Comparison of ENCODE assay signal across 50 mouse cellular contexts in the genomic region with DNA sequence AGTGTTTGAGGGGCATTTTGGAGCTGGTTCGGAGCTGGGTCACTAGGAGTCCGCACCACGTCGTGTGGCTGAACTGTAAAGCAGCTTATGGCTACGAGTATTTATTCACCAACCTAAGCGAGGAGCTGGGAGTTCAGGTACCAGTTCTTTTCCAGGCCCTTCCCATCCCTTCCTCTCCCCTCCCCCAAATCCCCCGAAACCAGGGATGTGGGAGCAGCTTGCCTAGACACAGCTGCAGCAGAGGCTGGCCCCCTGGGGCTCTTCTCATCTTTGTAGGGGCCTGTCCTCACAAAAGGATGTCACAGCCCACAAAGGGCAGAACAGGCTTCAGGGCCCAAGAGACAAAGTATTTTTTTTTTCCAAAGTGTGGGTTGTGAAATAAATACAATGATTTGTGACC. TPM values are rescaled to one million over a fixed set of nuclear protein-coding genes. Genes with fewer than 3 reads are reported as not detected.
"Had no signal": no experiment of that assay in that cellular context is flagged by ENCODE, and none has a peak within 500 bp of the region (broad histone marks: within the 10 kb centered on the region; RNA-seq: fewer than 3 reads in every experiment).

No protein-coding gene starts in this region.

- H3K9me3 ChIP-seq: heart, embryonic 12.5 days; heart, embryonic 13.5 days; heart, embryonic 15.5 days; hindbrain, embryonic 10.5 days; hindbrain, embryonic 12.5 days; hindbrain, embryonic 13.5 days; hindbrain, embryonic 15.5 days; intestine, embryonic 15.5 days; kidney, embryonic 15.5 days had no signal

- H3K9ac ChIP-seq: heart, embryonic 12.5 days; heart, embryonic 13.5 days; heart, embryonic 15.5 days; hindbrain, embryonic 12.5 days; hindbrain, embryonic 13.5 days; hindbrain, embryonic 14.5 days; hindbrain, embryonic 15.5 days; intestine, embryonic 15.5 days; kidney, embryonic 15.5 days had no signal

- ATAC-seq: hindbrain, embryonic 16.5 days; hindbrain, postnatal 0 days; inflammation-experienced regulatory T-cells, adult 6 months; intestine, embryonic 15.5 days; intestine, embryonic 16.5 days; intestine, postnatal 0 days had no signal

- H3K4me3 ChIP-seq: heart, embryonic 12.5 days; heart, embryonic 13.5 days; heart, embryonic 15.5 days; hindbrain, embryonic 10.5 days; hindbrain, embryonic 12.5 days; hindbrain, embryonic 13.5 days; hindbrain, embryonic 15.5 days; intestine, embryonic 15.5 days; kidney, embryonic 15.5 days; layer of hippocampus, adult 2 months; left cerebral cortex, adult 2 months had no signal

- H3K4me1 ChIP-seq: heart, embryonic 12.5 days; heart, embryonic 13.5 days; heart, embryonic 15.5 days; hindbrain, embryonic 12.5 days; hindbrain, embryonic 15.5 days; intestine, embryonic 15.5 days had no signal

- H3K27ac ChIP-seq: heart, embryonic 13.5 days; heart, embryonic 15.5 days; hindbrain, embryonic 10.5 days; hindbrain, embryonic 12.5 days; hindbrain, embryonic 13.5 days; hindbrain, embryonic 14.5 days; hindbrain, embryonic 15.5 days; hindbrain, postnatal 0 days; intestine, embryonic 15.5 days; kidney, embryonic 15.5 days; kidney, postnatal 0 days; layer of hippocampus, adult 2 months; left cerebral cortex, adult 2 months had no signal

- DNase-seq: heart, postnatal 10 days; heart, postnatal 14 days; heart, postnatal 4 days; kidney, adult 11 months; kidney, adult 18-20 months; kidney, adult 2 months; kidney, adult 8-10 months; kidney, adult 9 months; kidney, postnatal 10 days; kidney, postnatal 14 days; kidney, postnatal 25 days; kidney, postnatal 36 days; kidney, postnatal 4 days; layer of hippocampus, adult 9-11 months; layer of hippocampus, postnatal 36 days had no signal

- H3K4me2 ChIP-seq: heart, embryonic 11.5 days; heart, embryonic 12.5 days; heart, embryonic 13.5 days; heart, embryonic 15.5 days; hindbrain, embryonic 12.5 days; hindbrain, embryonic 13.5 days; hindbrain, embryonic 14.5 days; hindbrain, embryonic 15.5 days; intestine, embryonic 15.5 days; kidney, embryonic 15.5 days had no signal

- H3K27me3 ChIP-seq: heart, embryonic 12.5 days; heart, embryonic 13.5 days; heart, embryonic 15.5 days; hindbrain, embryonic 12.5 days; hindbrain, embryonic 13.5 days; hindbrain, embryonic 15.5 days; intestine, embryonic 15.5 days; kidney, embryonic 15.5 days had no signal

- H3K36me3 ChIP-seq: intestine, embryonic 15.5 days had no signal

RNA-seq across cellular contexts. Expression of a gene that starts 15.5 kb away (rescaled TPM):
- total RNA-seq: heart, postnatal 4 days; hematopoietic stem cell, adult 5-6 weeks had no signal
- polyA plus RNA-seq: heart, embryonic 11.5 days; heart, embryonic 12.5 days; heart, embryonic 13.5 days; heart, embryonic 14.5 days; inflammation-experienced regulatory T-cells, adult 6 months; intestine, embryonic 14.5 days; intestine, embryonic 15.5 days; kidney, embryonic 14.5 days; kidney, embryonic 15.5 days; large intestine, adult 2 months had no signal

RNA-seq across cellular contexts. Expression of a gene that starts 40.9 kb away (rescaled TPM):
- total RNA-seq: heart, postnatal 10 days; heart, postnatal 14 days; heart, postnatal 25 days; heart, postnatal 4 days; hematopoietic stem cell, adult 5-6 weeks; hindbrain, postnatal 0 days; layer of hippocampus, adult 18-20 months; layer of hippocampus, adult 2 months; layer of hippocampus, adult 8-10 months; layer of hippocampus, postnatal 10 days; layer of hippocampus, postnatal 14 days; layer of hippocampus, postnatal 25 days; layer of hippocampus, postnatal 36 days; left cerebral cortex, adult 18-20 months; left cerebral cortex, adult 2 months; left cerebral cortex, adult 8-10 months had no signal
- polyA plus RNA-seq: heart, embryonic 11.5 days; heart, embryonic 12.5 days; heart, embryonic 13.5 days; heart, embryonic 14.5 days; heart, embryonic 15.5 days; heart, embryonic 16.5 days; heart, postnatal 0 days; hindbrain, embryonic 10.5 days; hindbrain, embryonic 12.5 days; hindbrain, embryonic 13.5 days; hindbrain, embryonic 14.5 days; hindbrain, embryonic 15.5 days; hindbrain, postnatal 0 days; inflammation-experienced regulatory T-cells, adult 6 months; intestine, embryonic 14.5 days; intestine, embryonic 15.5 days; intestine, embryonic 16.5 days; kidney, adult 2 months; kidney, embryonic 14.5 days; kidney, embryonic 15.5 days; kidney, embryonic 16.5 days; kidney, postnatal 0 days; large intestine, adult 2 months had no signal
